Mouse (Mus musculus) kidney, adult 9 months (tissue): ENCODE measurements around the gene Gm6337.
"Not testable (repeated sequence)": the region's sequence is repeated elsewhere in the genome, so short reads cannot be mapped to it uniquely, and the experiment has no call there.

Source experiments
- DNase-seq: peaks from one replicate; pipeline ENCODE4 v3.0.0; 2022

Gm6337 gene

GRCm38 (mm10) chr14:6058167-6058566 is at the start of gene Gm6337:
Gene Gm6337 (minus strand): TSS chr14:6058267.
- not testable (repeated sequence) for DNase-seq

- peak; percentile 10 for DNase-seq
These were observed 49.4 kb upstream of the Gm6337 start for GRCm38 (mm10) chr14:6107500-6107899.

DNA sequence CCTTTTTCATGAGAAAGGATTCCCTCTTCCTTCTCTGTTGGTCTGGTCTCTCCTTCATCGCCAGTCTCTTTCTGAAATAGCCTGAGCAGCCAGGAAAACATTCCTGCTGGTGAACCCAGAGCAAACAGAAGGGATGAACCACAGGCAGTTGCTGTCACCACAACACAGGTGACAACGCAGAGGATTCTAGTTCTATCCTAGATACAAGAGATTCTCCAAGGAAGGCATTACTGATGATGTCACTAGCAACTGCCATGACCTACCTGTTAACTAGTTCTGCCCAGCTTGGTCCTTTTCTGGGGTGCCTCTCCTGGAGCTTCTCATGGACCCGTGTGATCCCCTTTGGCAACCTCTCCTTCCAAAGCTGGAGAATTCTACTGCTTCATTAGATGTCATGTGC is 35.8 kb upstream of the Gm6337 start, which contains the start of gene Gm8206:
Gene Gm8206, minus strand, starts transcription at position 101 of the 400 bp plus-strand sequence.
- not testable (repeated sequence) for DNase-seq
